Mouse (Mus musculus) naive thymus-derived CD4-positive, alpha-beta T cell, adult 2 months (primary cell): ENCODE results near the gene Etfrf1.

Source experiments
- DNase-seq: peaks from one replicate; pipeline ENCODE4 v3.0.0-alpha.2; 2011; ENCODE audit warnings: low read depth

Gene Etfrf1

GRCm38 (mm10) chr6:145210816-145211338 lies at the start of gene Etfrf1, which contains the start of gene Casc1:
Gene Etfrf1 (plus strand): TSS chr6:145211134.
Gene Casc1 (minus strand): TSS chr6:145211005.
- DNase-seq = peak; percentile 99

- no peak for DNase-seq
These were observed 38.9 kb upstream of the Etfrf1 start for GRCm38 (mm10) chr6:145171892-145172606.

- DNase-seq = no peak
These were observed 37.1 kb upstream of the Etfrf1 start for GRCm38 (mm10) chr6:145173781-145174191.

DNA sequence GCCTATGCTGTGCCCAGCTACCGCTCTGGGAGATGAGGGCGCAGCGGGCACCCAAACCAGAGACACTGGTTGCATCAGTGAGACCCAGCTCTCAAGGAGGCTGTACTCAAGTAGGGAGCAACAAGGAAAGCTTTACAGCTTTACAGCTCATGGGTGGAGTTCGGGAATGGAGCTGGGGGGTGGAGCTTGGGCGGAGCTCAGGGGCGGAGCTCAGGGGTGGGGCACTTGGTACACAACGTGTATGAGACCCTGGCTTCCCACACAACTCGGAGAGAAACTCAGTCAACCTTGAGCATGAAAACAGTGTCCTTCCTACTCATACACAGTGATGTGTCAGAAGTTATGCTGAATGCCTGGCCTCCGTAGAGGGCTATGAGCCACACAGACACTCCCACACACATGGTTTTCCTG lies 35.4 kb upstream of the Etfrf1 start:
- DNase-seq = no peak

DNA sequence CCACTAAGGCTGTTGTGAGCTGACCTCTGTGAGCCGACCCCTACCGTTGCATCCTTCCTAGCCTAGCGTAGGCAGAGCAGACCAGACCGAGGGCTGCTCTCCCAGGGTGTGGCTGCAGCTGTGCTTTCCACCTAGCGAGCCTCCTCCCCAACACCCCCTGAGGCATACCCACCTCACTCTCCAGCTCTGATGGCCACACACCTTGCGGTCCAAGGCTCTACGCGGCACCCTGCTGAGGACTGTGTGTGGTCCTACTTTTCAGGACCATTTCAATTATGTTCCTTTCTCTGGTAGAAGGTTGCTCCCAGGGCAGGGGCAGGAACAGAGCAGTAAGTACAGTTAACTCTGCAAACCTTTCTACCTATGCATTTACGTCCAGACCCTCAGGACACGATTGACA lies 34.5 kb upstream of the Etfrf1 start:
- no peak for DNase-seq

GRCm38 (mm10) chr6:145179665-145180064 lies 31.3 kb upstream of the Etfrf1 start:
- peak; percentile 76 for DNase-seq

DNA sequence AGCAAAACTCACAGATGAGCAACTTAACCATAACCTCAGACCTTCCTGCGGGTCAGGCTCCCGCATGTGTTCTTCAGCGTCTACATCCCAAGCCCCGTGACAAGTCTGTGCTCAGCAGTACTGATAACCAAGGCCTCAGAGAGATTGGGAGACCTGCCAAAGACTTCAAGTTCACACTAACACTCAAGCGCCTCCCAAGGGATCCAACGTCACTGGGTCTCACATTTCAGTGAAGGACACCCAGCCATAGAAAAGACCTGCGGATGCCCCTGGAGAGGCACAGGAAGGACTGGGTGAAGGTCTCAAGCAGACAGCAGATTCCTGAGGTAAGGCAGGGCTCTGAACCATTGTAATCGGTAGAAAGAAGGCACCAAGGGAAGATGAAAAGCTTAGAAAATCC lies 28.9 kb upstream of the Etfrf1 start:
- DNase-seq = no peak

DNA sequence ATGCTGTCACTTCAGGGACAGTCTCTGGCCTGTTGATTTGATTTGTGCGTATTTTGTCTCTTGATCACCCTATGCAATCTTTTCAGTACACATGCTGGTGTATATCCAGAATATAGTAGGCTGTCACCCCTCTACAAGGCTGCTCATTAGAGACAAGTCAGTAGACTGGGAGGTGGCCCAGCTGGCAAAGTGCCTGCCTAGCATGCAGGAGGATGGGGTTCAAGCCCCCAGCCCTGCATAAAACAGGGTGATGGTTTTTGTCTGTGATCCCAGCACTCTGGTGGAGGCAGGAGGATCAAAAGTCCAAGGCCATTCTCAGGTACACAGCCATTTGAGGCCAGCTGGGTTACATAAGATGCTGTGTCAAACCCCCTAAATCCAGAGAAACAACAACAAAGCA lies 24.8 kb upstream of the Etfrf1 start:
- no peak for DNase-seq

DNA sequence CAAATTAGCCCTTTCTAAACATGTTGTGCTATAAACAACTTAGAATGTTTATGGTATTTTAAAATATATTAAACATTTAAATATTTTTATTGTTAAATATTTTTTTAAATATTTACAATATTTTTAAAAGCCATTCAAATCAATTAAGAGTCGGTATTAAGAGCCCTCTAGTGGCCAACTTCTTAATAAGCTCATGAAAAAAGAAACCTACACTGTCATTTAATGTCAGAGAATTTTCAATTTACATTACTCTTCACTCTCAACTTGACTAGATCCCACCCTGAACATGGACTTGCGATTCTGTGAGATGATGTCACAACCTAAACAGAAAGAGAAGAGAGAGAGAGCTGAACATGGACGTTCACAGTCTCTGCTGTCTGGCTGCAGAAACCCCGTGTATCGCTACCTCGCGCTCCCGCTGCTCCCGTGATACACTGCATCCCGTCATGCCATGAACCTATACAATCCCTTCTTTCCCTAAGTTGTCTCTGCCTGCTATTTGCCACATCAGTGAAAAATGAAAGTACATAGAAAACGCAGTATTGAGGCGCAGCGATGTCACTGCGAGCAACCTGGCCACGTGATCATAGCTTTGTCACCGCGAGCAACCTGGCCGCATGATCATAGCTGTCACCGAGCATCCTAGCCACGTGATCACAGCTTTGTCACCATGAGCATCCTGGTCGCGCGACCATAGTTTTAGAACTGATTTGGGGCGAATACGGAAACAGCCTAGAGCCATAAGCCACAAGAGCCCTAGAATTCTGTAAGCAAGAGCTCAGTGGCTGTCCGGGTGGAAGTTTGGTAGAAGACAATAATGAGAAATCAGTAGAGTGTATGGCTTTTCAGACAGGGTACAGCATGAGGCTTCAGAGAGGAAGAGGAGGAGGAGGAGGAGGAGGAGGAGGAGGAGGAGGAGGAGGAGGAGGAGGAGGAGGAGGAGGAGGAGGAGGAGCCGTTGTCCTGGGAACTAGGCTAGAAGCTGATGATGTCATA lies 23.5 kb upstream of the Etfrf1 start:
- DNase-seq = peak; percentile 88

DNA sequence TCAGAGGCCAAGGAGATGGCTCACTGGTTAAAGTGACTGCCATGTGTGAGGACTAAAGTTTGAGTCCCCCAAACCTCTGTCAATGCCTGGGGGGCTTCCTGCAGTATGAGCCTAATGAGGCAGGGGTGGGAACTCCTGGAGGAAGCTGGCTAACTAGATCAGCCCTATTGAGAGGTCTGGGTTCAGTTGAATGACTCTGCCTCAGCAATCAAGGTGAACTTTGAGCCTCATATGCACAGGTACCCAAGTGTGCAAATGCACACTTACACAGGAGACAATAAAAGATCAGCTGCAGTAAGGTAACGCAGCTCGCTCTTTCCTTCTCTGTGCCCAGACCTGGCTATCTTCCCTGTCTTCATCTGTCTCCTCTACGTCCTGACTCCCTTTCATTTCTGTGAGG lies 17.9 kb upstream of the Etfrf1 start:
- DNase-seq = no peak

- peak; percentile 83 for DNase-seq
These were observed 17.5 kb upstream of the Etfrf1 start for GRCm38 (mm10) chr6:145193446-145193845.

DNA sequence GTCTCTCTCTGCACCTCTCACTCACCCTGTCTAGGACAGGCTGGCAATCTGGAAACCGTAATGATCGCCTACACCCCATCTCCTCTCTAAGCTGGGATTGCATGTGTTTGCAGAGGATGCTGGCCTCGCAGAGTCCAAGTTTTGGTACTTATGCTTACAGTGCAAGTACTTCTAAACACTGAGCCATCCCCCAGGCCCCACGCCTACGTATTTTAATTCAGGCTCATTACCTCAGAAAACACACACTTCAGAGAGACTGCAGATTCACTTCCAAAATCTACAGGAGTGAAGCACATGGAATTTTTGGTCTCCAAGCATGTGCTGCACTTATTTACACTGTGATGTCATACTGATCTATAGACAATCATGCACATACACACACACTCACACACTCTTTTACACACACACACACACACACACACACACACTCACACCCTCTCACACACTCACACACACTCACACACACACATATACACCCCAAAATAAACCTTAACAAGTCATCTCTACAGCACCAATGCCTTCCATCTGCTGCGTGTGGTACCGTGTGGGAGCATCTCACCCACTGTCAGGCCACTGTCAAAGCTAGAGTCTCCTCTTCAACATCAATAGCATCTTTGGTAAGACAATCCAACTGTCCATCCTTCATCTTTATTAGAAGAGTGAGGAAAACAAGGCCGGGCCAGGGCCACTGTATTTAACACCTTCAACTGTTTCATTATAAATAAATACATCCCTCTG lies 12.8 kb upstream of the Etfrf1 start:
- DNase-seq = no peak

- DNase-seq = no peak
These were observed 8.4 kb upstream of the Etfrf1 start for GRCm38 (mm10) chr6:145202432-145203125.

GRCm38 (mm10) chr6:145204440-145204839 lies 6.5 kb upstream of the Etfrf1 start:
- DNase-seq = no peak

DNA sequence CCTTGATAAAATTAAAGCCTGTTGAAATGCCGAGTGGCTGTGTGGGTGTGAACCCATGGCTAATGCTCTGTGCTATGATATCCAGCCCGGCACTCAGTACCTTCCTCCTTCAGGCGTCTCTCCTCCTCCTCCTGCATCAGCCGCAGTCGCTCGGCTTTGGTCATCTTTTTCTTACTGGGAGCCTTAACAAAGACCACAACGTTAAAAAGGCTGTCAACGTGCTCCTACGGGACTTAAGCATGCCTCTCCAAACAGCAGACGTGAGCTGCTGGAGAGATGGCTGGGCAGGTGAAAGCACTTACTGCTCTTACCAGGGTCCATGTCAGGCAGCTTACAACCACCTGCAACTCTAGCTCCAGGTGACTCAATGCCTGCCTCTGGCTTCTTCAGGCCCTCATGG lies 5.8 kb upstream of the Etfrf1 start:
- DNase-seq = no peak

DNA sequence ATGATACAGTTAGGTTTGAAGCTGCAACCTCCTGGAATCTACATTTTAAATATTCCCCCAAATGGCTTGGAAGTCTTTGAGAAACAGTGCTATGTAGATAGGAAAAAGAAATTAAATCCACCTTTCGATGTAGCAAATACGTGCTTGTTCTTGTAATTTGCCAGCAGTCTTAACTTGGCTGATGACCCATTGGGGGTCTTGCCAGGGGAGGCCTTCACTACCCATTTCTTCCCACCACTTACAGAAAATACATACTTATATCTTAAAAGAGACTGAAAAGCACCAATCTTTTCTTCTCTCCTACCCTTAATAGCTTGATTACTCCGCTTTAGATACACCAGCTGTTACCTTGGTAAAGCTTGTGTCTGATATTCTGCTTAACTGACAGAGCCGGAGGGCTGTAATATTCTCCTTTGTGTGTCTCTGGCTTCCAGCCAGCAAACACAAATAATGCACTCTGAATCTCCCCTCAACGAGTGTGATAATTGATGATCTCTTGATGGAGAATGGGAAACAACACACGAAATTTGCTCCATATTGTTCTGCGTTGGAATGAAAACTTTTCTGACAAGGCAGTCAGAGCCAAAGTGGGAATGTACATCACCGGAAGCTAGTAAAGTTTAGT lies 766 bp upstream of the Etfrf1 start:
- no peak for DNase-seq

GRCm38 (mm10) chr6:145211376-145212305 lies 707 bp downstream of the Etfrf1 start:
- peak; percentile 68 for DNase-seq

DNA sequence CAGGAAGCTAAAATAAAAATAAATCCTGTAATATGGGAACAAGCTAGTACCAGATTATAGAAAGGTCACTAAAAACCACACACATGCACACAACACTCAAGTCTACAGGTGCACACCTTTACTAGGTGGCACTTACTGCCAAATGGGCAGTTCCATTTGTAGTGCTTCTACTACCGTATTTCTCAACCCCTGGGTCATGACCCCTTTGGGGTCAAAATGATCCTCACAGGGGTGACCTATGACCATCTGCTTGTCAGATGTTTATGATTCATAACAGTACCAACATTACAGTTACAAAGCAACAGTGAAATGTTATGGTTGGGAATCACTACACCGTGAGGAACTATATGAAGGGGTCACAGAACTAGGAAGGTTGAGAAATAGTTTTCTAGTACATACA lies 3.0 kb downstream of the Etfrf1 start:
- DNase-seq = no peak

DNA sequence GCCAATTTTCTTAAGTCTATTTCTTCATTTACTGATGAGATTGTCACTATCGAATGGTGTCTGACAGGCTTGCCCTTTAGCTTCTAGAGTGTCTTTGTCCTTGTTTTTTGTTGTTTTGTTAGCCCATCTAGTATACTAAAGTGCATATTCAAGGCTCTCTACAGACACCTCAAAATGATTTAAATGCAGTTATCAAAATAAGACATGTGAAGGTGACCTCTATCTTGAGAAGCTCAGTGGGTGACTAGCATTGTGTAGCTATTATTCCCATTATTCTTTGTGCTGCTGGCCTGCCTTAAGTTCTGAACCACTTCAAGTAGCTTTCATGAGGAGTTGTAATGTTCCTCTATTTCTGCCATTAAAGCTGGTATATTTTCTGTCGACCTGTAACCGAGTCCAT lies 4.9 kb downstream of the Etfrf1 start:
- DNase-seq = no peak

DNA sequence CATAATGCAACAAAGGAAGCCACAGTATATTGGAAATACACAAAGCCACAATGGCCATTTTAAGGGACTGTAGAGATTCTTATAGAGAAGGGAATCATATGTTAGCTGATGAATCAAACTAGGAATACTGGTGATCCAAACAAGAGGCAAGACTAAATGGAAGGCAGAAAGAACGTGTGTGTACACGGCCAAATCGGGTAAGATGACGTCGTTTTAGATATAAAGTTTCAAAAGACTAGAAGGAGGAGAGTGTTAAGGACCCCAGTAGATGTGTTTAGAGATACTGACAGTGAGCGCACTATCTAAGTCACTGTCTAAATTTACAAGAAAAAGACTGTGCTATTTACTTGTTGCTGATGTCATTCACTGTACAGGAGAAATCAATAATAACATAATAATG lies 13.3 kb downstream of the Etfrf1 start:
- DNase-seq = no peak
